Mouse (Mus musculus) brain, embryonic 14.5 days (tissue): ENCODE data around the gene Wipi1. TPM values are rescaled to one million over a fixed set of nuclear protein-coding genes. Genes with fewer than 3 reads are reported as not detected.

Experiments used
- DNase-seq: peaks from one replicate; pipeline ENCODE4 v3.0.0-alpha.2; 2011; ENCODE audit warnings: low read depth
- CTCF ChIP-seq: fragments of 200-500 bp; IDR thresholded peaks from 2 replicates; pipeline ENCODE4 v1.5.1; 2012; ENCODE audit warnings: inconsistent platforms, mild to moderate bottlenecking, moderate library complexity, borderline replicate concordance; ENCODE audit not compliant: insufficient read depth, insufficient read length; ENCODE audit errors: extremely low read depth
- POLR2A ChIP-seq: fragments of 200-500 bp; IDR thresholded peaks from 2 replicates; pipeline ENCODE4 v1.6.1; 2012; ENCODE audit warnings: mild to moderate bottlenecking, inconsistent platforms, borderline replicate concordance; ENCODE audit not compliant: poor library complexity, insufficient read depth, insufficient read length, severe bottlenecking; ENCODE audit errors: extremely low read depth
- polyA plus RNA-seq: library from polyadenylated mRNA; depleted of rRNA; stranded (reverse); fragments of >200 nt; gene quantifications from 2 replicates; pipeline ENCODE4 v1.2.3, GENCODE M21; 2012; rRNA removed

Gene Wipi1
- polyA plus RNA-seq, 1 experiment, result 10.2 TPM

DNA sequence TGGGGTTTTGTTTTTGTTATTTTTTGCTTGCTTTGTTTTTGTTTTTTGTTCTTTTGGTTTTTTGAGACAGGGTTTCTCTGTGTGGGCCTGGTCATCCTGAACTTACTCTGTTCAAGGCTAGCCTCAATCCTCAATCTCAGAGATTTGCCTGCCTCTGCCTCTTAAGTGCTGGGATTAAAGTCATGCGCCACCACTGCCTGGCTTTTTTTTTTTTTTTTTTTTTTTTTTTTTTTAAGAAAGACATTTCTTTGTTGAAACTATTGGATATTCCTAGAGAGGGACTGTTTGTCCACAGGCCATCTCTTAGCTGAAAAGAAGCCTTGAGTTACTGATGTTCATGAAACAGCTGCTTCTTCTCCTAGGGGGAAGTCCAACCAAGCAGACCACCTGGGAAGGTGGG, 64.1 kb downstream of the Wipi1 start:
- no peak for DNase-seq
- TF ChIP-seq POLR2A (no peak), CTCF (no peak)

DNA sequence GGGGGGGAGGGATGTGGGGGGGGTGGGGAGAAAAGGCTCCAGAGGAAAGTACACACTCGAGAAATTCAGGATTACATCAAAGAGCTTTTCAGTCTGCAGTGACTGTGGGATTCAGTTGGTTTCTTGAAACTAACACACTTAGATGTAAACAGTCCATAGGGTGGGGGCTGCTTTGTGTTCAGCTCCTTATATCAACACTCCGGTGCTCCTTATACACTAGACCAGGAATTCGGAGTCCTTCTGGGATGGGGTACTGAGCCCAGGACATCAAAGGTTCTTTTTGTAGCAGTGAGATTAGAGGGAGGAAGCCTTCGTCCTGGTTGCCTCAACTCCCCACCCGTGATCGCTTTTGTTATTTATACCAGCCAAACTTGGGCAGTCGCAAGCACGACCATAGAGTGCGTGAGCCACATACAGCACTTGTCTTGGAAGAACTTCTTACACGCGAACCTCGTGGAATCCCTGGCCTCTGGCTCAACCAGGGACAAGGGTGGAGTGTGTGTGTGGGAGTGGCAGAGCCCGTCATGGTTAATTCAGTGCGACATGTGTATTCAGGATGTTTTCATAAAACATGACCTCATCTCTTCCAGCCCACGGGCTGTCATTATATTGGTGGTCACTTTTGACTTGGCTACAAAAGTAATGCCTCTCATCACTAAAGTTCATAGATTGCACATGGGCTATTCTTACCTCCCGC, 65.3 kb downstream of the Wipi1 start:
- DNase-seq, result no peak
- TF ChIP-seq CTCF (no peak), POLR2A (no peak)

DNA sequence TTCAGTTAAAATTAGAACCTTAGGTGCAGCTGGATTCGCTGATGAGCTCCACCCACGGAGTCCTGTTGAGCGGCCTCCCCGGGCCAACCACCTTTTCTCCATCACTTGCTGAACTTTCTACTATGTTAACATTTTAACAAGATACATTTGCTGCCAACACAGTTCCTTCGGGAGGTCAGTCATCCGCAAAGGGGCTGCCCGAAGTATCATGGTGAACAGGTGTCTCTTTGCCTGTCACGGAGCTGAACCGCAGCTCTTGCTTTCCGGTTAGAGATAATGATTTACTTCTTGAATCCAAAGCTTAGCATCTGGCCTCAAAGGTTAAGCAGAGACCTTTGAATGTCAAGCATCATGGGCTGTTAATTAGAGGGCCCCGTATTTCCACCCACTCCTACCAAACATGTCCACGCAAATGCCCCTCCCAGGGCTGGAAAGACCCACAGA, 66.0 kb downstream of the Wipi1 start:
- DNase-seq, result no peak
- no peak for TF ChIP-seq CTCF
- TF ChIP-seq POLR2A, result no peak

DNA sequence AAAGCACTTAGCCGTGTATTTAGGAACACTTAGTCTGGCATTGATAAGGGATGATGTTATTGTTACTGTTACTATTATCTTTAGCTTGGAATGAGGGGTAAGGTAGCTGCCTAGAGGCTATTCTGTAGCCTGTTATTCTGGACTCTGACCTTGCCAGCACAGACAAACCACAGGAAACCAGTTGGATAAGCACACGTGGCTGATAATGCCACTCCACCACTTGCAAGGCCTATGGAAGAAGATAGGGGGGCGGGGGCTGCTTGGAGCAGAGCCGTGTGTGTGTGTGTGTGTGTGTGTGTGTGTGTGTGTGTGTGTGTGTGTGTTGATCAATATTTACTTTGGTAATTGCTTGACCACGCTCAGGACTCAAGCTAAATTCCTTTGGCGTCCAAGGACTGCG, 66.5 kb downstream of the Wipi1 start:
- no peak for DNase-seq
- TF ChIP-seq POLR2A, result no peak
- TF ChIP-seq CTCF, result no peak

DNA sequence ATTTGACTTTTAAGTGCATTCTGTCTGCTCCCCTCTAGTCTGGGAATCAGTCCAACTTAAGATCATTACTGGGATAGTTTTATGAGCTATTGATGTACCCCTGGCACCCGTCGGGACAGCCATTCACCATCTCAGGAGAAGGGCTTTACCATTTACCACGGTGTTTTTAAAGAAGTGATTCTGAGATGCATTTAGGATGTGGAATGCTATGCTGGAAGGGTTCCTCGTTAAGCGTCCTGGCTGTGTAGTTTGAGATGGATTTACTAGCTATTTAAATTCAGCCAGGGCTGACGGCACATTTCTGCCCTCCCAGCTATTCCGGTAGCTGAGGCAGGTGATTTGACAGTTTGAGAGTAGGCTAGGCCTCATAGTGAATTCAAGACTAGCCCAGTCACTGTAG, 67.3 kb downstream of the Wipi1 start:
- DNase-seq, result peak; percentile 37

DNA sequence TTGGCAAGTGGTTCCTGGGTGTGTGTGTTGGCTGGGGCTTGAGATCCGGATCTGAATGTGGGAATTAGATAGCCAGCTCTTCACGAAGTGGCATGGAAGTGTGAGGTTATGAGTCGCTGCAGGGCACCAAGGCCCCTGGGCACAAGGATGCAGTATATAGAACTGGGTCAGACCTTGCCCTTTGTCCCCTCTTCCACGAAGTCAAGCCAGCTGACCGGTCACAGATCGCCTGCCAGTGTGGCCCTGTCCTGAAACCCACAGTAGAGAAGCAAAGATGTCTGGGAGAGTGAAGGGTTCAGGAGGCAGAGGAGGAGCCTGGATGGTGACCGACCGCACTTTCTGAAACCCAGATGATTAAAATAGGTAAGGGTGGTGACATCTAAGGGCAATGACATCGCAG, 68.3 kb downstream of the Wipi1 start:
- no peak for DNase-seq
- no peak for TF ChIP-seq POLR2A
- TF ChIP-seq CTCF, result no peak

More for the DNA sequence above, 67.3 kb downstream of the Wipi1 start:
- no peak for TF ChIP-seq CTCF
- TF ChIP-seq POLR2A, result no peak

DNA sequence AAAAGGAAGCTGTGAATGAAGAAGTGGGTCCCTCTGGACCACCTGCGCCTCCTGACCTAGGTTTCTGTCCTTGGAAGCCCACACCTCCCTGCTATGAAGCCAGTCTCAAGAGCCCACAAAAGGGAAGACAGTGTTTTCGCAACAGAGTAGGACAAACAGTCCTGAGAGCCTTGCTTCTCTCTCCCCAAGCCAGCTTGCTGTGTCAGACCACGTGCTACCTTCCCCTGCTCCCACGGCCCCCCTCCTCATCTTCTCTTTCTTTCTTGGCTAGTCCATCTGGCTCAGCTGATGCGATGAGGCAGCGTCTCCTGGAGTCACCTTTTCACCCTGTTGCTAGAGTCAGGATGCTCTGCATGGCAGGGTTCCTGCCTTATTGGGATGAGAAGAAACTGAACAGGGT, 72.5 kb downstream of the Wipi1 start:
- no peak for TF ChIP-seq POLR2A
- TF ChIP-seq CTCF, result no peak
- peak; percentile 62 for DNase-seq

DNA sequence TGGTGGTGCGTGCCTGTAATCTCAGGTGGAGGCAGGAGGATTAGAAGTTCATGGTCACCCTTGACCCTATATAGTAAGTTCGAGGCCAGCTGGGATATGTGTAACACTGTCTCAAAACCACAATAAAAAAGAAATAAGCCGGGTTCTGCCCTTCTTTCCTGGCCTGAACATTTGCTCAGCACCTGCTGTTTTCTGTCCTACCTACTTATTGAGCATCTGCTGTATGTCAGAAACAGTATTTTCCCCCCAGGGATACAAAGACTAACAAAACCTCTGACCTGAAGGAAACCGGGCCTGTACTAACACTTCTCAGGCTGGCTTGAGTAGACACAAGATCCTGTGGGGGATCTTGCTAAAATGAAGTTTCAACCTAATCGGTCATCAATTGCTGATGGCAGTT, 74.8 kb downstream of the Wipi1 start:
- DNase-seq, result no peak
- TF ChIP-seq POLR2A (no peak), CTCF (no peak)

DNA sequence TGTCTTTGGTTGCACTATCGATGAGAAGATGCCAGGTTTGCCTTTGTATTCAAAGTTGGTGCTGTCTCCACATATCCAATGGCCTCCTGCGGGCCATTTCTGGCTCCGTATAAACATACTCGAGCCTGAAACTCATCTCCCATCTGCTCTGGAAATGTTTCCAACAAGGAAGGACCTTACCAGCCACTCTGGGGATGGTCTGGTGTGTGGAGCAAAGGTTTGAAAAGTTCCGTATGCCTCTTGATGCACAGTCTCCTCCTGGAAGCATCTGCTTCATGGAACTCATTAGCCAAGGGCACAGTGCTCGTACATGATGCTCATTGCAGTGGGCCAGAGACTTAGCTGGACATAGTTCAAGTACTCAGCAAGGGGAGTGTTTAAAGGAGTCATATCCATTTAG, 75.8 kb downstream of the Wipi1 start:
- no peak for DNase-seq
- TF ChIP-seq POLR2A (no peak), CTCF (no peak)

DNA sequence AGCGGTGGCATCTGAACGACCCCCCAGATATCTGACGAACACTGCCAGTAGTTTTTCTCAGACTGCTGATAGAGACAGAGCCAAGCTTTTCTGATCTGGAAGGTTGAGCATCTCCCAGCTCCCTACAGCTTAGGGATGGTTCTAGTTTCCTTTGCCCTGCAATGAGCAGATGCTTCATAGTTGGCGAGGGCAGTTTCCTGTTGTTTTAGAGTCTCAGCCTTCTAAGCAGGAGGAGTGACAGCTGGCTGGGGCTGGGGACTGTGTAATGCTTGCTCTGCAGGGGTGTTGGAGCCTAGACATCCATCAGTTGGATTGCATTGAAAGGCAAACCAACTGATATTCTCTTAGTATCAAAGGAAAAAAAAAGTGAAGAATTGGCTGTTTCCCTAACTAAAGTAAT, 81.7 kb downstream of the Wipi1 start:
- peak; percentile 13 for DNase-seq
- no peak for TF ChIP-seq POLR2A
- TF ChIP-seq CTCF, result no peak

DNA sequence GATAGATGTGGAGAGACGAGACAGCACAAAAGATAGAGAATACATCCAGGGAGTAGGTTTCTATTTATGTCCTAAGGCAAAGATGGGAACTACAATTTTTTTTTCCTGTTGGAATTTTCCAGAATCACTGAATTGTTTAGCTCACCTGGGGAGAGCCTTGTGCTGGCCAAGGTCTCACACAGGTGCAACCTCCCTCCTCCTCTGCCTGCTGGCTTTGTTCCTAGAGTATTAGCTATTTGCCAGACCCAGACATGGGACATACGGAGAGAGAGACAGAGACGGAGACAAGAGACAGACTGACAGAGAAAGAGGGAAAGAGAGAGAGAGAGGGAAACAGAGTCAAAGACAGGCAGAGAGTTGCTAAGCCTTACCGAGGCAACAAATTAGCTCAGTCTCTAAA, 86.2 kb downstream of the Wipi1 start:
- TF ChIP-seq POLR2A, result no peak
- TF ChIP-seq CTCF, result no peak
- no peak for DNase-seq

DNA sequence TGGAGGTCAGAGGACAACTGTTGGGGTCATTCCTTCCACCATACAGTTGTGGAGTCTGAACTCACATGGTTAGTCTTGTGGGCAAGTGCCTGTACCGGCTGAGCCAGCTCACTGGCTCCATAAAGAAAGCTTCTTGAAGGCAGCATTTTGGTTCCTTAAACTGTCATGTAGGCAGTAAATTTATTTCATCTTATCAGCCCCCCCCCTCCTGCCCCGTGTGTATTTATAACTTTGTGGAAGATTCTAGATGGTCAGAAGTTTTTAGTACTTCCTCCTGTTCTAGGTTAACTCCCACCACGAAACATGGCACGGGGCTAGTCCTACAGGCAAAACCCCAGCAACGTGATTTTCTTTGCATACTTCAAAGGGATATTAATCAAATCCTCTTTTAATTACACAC, 86.9 kb downstream of the Wipi1 start:
- DNase-seq, result no peak
- TF ChIP-seq CTCF (no peak), POLR2A (no peak)

Other genes with a start within 250 kb of the Wipi1 start
- 26.3 and 30.9 TPM in 2 replicates for gene Gna13, start 249.1 kb downstream of the Wipi1 start, polyA plus RNA-seq
- 0.03 TPM in 1 of 2 replicates, not detected in the other for gene 9930022D16Rik, start 198.1 kb downstream of the Wipi1 start, polyA plus RNA-seq
- gene Amz2, start 186.0 kb downstream of the Wipi1 start, polyA plus RNA-seq, result 183 and 185 TPM in 2 replicates
- gene Arsg, start 138.6 kb downstream of the Wipi1 start, polyA plus RNA-seq, result 5.2 and 5.3 TPM in 2 replicates
- 1.4 and 3.2 TPM in 2 replicates for gene Slc16a6, start 138.4 kb downstream of the Wipi1 start, polyA plus RNA-seq
- gene Prkar1a, start 37.4 kb upstream of the Wipi1 start, polyA plus RNA-seq, result 281 and 315 TPM in 2 replicates
- 2.8 and 4.3 TPM in 2 replicates for gene Fam20a, start 110.3 kb upstream of the Wipi1 start, polyA plus RNA-seq
- gene 1700012B07Rik, start 216.1 kb upstream of the Wipi1 start, polyA plus RNA-seq, result 0.15 TPM in 1 of 2 replicates, not detected in the other